Mouse (Mus musculus) liver, embryonic 13.5 days (tissue): ENCODE data around the gene Ankib1. TPM values are rescaled to one million over a fixed set of nuclear protein-coding genes. Genes with fewer than 3 reads are reported as not detected.

Experiments
- ATAC-seq: fragments of 200-750 bp; cut with Nextera tagmentation; 2 replicates; pipeline ENCODE4 v1.8.0; 2017; ENCODE audit warnings: low read depth, mild to moderate bottlenecking, moderate number of reproducible peaks, moderate library complexity
- DNase-seq: peaks from one replicate; pipeline ENCODE4 v3.0.0; 2022
- H3K27ac ChIP-seq: fragments of 300-500 bp; sonication (generic); 2 replicates; pipeline ENCODE4 v1.5.1; 2015; ENCODE audit warnings: moderate library complexity, mild to moderate bottlenecking, inconsistent platforms
- H3K27me3 ChIP-seq: fragments of 300-500 bp; sonication (generic); 2 replicates; pipeline ENCODE4 v1.6.1; 2015; ENCODE audit warnings: mild to moderate bottlenecking, inconsistent platforms
- H3K36me3 ChIP-seq: fragments of 300-500 bp; sonication (generic); 2 replicates; pipeline ENCODE4 v1.6.1; 2015; ENCODE audit warnings: mild to moderate bottlenecking, inconsistent platforms
- H3K4me1 ChIP-seq: fragments of 300-500 bp; sonication (generic); replicated peaks from 2 replicates; pipeline ENCODE4 v1.6.1; 2015; ENCODE audit warnings: inconsistent platforms
- H3K4me2 ChIP-seq: fragments of 300-500 bp; sonication (generic); 2 replicates; pipeline ENCODE4 v1.6.1; 2015; ENCODE audit warnings: inconsistent platforms, mild to moderate bottlenecking, moderate library complexity
- H3K4me3 ChIP-seq: fragments of 300-500 bp; sonication (generic); replicated peaks from 2 replicates; pipeline ENCODE4 v1.5.1; 2015; ENCODE audit warnings: mild to moderate bottlenecking, inconsistent platforms
- H3K9ac ChIP-seq: fragments of 300-500 bp; sonication (generic); 2 replicates; pipeline ENCODE4 v1.6.1; 2015; ENCODE audit warnings: mild to moderate bottlenecking, inconsistent platforms
- H3K9me3 ChIP-seq: fragments of 300-500 bp; sonication (generic); replicated peaks from 2 replicates; pipeline ENCODE4 v1.6.1; 2016; ENCODE audit warnings: inconsistent platforms
- WGBS: fragments of 180-500 bp; shearing (Covaris S2); methylation state at CpG from one replicate; pipeline ENCODE4 v1.1.7; 2015; ENCODE audit not compliant: insufficient replicate concordance; 5-methylcytosine and 5-hydroxymethylcytosine counted together
- microRNA-seq: library from miRNA; unstranded; fragments of <30 nt; microRNA quantifications from one replicate; pipeline ENCODE4, GENCODE M21; 2016
- polyA plus RNA-seq: library from polyadenylated mRNA; unstranded; fragments of >200 nt; fragmentation: Nextera tagmentation; extraction: Ambion mirVana; gene quantifications from 2 replicates; pipeline ENCODE4 v1.2.1, GENCODE M21; 2015

Ankib1 gene
- polyA plus RNA-seq, 1 experiment from 2014 or later = 3.9 TPM

GRCm38 (mm10) chr5:3645326-3645725 is 157.4 kb downstream of the Ankib1 start:
- H3K4me1 ChIP-seq = peaks cover 29% of the 10 kb centered on the region
- no peak for DNase-seq
- H3K27ac ChIP-seq = no peak overlapping the region
- H3K4me3 ChIP-seq = 0 out of 2 replicates have a peak overlapping the region, but pooled peaks have one; percentile 18
- 0 out of 2 replicates have a peak overlapping the region, but pooled peaks have one; percentile 14 for H3K9ac ChIP-seq
- no peaks in the 10 kb centered on the region for H3K27me3 ChIP-seq
- 82% methylated on average over 6 of the region's 6 CpGs for WGBS
- no peak for ATAC-seq
- peaks cover 40% of the 10 kb centered on the region for H3K36me3 ChIP-seq
- no peaks in the 10 kb centered on the region for H3K9me3 ChIP-seq
- peak overlapping the region; percentile 23 for H3K4me2 ChIP-seq

- Histone ChIP-seq H3K4me2 (no peak overlapping the region), H3K9ac (no peak overlapping the region), H3K4me3 (no peak overlapping the region), H3K4me1 (peaks cover 28% of the 10 kb centered on the region), H3K36me3 (peaks cover 45% of the 10 kb centered on the region), H3K9me3 (no peaks in the 10 kb centered on the region), H3K27me3 (no peaks in the 10 kb centered on the region), H3K27ac (no peak overlapping the region)
- no peak for DNase-seq
- ATAC-seq = no peak
- WGBS = 85% methylated on average over 6 of the region's 6 CpGs
These were observed 158.1 kb downstream of the Ankib1 start for GRCm38 (mm10) chr5:3644621-3645020.

Small RNA genes within 50 kb of the gene (microRNA-seq; reads per million reads assigned to microRNA genes)
- gene Gm22926 = not detected
- gene Gm26238 = not detected

Other genes starting within 250 kb of the Ankib1 start
- 0.82 and 1.3 TPM in 2 replicates for gene 1700109H08Rik, start 231.4 kb downstream of the Ankib1 start, polyA plus RNA-seq
- gene Pex1, start 206.9 kb downstream of the Ankib1 start, polyA plus RNA-seq = 4.9 and 7.3 TPM in 2 replicates
- gene Rbm48, start 206.3 kb downstream of the Ankib1 start, polyA plus RNA-seq = 6.8 and 7.3 TPM in 2 replicates
- gene Tmbim7, start 151.7 kb downstream of the Ankib1 start, polyA plus RNA-seq = not detected in 2 replicates
- 32.2 and 32.9 TPM in 2 replicates for gene Gatad1, start 145.7 kb downstream of the Ankib1 start, polyA plus RNA-seq
- gene Krit1, start 259 bp upstream of the Ankib1 start, polyA plus RNA-seq = 22.9 and 30.5 TPM in 2 replicates
- not detected in 2 replicates for gene Lrrd1, start 42.2 kb upstream of the Ankib1 start, polyA plus RNA-seq
- gene Mterf1a, start 91.0 kb upstream of the Ankib1 start, polyA plus RNA-seq = 7.1 and 8.3 TPM in 2 replicates
- gene Akap9, start 125.1 kb upstream of the Ankib1 start, polyA plus RNA-seq = 33.7 and 37.4 TPM in 2 replicates